Mouse (Mus musculus): Measurements from ENCODE around the gene Hdgfl3. TPM values are rescaled to one million over a fixed set of nuclear protein-coding genes. Genes with fewer than 3 reads are reported as not detected.

Gene Hdgfl3
- total and polyA plus RNA-seq, 3 experiments: 4.7 to 11.9 (median 7.1) TPM

DNA sequence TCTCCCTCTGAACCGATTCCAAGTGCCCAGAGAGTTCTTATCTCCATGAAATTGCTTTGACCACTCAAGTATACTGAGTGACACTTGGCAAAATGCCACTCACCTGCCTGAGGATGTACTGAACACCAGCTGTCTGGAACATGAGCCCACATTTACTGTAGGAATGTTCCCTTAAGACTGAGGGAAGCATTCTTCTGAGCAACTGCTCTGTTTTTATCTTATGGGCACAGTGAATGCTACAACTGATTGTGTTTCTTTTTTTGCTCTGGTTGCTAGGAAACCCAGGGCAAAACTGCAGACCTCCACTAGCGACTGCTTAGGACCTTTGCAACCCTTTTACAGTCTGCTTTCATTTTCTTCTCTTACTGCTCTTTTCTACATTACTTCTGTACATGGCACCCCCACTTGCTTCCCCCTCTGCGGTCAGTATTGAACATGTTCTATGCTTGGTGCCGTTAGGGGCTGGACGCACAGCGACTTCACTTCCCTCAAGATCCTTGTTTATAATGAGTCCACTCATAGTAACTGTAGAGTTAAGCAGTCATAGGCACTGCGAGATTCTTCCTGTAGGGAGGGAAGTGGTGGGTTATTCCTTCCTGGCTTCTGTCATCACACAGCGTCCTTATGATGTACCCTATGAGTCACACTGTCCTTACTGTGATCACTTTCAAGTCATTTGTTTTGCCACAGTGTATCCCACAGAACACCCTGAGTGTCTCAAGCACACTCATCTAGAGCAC, 79.5 kb downstream of the Hdgfl3 start:
- DNase-seq: peak; percentile 39

DNA sequence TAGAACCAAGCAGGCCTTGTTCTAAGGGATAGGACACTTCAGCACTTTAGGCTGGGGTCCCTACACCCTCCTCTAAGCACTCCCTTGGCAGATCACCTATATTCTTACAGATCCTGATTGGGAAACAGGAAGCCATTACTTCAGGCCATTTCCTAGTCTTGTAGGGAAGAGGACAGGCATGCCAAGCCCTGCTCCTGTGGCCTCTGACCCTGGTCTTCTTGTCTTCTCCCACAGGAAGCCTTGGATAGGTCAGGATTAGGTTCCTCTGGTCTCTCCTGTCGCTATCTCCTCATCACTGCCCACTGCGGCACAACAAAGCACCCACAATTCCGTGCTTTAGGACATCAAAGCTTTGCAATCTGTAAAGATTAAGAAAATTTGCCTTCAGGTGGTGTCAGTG, 82.6 kb downstream of the Hdgfl3 start:
- DNase-seq: no peak

GRCm38 (mm10) chr7:81850171-81850570, 84.1 kb downstream of the Hdgfl3 start:
- no peak for DNase-seq

- no peak for DNase-seq
These were observed 84.6 kb downstream of the Hdgfl3 start for GRCm38 (mm10) chr7:81849633-81850032.

DNA sequence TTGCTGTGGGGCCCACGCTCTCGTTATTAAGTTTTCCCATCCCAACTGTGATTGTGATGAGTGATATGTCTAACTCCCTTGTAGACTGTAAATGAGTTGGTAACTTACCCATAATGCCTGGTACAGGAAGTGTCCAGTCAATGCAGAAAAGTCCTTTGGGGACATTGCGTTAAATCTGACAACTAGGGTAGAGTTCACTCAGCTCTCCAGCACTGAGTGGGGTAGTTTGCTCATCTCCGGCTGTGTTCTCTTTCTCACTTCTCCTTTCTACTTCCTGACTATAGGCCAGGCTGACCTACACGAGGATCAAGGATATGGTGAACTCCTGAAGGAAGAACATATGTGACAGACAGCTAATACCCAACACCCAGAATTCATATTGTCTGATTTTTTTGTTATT, 85.1 kb downstream of the Hdgfl3 start:
- no peak for DNase-seq

- no peak for DNase-seq
These were observed 86.5 kb downstream of the Hdgfl3 start for GRCm38 (mm10) chr7:81847777-81848176.

- DNase-seq: no peak
These were observed 87.3 kb downstream of the Hdgfl3 start for GRCm38 (mm10) chr7:81847010-81847409.

DNA sequence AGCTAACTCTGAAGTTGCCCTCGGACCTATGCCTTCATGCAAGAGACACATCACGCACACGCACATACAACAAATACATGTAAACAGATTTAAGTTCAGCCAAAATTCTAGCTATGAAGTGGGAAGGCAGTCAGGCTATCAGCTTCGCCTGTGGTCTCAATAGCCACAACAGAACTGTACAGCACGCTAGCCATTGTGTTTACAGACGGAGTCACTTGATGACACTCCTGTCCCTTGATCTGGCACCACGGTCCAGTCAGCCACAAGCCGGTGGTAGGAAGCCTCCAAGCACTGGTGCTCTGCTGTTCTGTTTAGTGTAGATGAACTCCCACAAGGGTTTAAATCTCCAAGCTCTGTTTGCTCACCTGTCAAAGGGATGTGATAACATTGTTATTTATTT, 88.3 kb downstream of the Hdgfl3 start:
- no peak for DNase-seq

DNA sequence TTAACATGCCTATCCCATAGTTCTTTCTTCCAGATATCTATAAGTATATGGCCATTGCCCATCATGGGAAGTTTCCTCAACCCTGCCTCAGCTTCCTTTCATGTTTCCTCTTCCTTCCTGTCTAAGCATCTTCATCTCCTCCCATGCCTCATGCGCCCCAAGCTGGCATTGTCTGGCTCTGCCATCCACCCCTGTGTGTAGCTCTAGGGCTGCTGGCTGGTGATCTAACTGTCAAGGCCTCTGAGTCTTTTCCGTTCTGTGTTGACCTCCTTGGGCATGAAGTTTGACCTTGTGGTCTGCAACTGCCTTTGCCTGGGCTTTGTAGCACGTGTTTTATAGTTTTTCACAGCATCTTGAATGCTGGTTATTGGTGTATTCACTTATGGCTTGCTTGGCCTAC, 89.0 kb downstream of the Hdgfl3 start:
- DNase-seq: peak; percentile 44

DNA sequence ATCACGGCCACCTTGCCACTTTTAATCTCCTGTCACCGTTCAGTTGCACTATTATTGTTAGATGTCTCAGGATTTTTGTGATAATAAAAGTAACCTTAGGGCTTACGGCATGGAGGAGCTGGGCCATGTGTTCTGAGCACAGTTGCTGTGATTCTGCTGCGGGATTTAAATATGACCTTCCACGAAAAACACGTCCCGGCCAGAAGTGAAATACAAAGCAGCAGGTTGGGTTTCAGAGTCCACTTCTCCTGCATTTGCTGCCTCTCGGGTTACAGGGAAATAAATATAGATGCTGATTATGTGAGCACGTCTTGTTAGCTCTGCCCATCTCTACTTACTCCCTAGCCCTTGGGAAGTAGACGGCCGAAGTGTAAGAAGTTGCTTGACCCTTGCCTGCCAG, 89.5 kb downstream of the Hdgfl3 start:
- no peak for DNase-seq

- DNase-seq: no peak
These were observed 90.4 kb downstream of the Hdgfl3 start for GRCm38 (mm10) chr7:81843903-81844302.

- DNase-seq: no peak
These were observed 91.3 kb downstream of the Hdgfl3 start for GRCm38 (mm10) chr7:81842998-81843397.

- no peak for DNase-seq
These were observed 92.1 kb downstream of the Hdgfl3 start for GRCm38 (mm10) chr7:81842141-81842540.

DNA sequence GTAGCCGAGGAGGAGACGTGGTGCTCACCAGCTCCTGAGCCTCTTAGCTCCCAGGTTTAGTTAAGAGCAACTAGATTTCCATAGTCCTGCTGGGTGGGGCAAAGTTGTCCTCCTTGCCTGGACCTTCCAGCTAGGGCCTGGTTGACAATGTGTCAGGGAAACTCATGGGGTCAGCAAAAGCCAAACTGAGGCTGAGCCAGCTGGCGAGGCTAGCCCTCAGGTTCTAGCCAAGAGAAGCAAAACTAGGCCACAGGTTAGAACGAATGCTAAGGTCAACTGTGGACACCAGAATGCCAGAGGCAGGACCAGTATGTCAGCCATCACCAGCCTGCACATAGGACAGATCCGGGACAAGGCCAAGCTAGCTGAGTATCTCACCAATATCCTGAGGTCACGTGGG, 92.8 kb downstream of the Hdgfl3 start:
- peak; percentile 53 for DNase-seq

- DNase-seq: no peak
These were observed 93.6 kb downstream of the Hdgfl3 start for GRCm38 (mm10) chr7:81840661-81841181.

DNA sequence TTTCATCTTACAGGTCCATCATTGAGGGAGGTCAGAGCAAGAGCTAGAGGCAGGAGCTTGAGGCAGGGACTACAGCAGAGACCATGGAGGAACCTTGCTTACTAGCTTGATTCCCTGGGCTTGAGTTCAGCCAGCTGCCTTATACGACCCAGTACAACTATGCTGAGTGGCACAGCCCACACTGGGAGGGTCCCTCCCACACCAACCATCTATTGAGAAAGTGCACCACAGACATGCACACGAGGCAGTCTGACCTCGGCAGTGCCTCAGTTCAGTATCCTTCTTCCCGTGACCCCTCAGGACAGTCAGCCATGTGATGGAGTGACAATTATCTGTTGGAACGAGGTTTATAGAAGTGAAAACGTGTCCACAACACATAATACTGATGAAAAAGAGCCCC, 94.5 kb downstream of the Hdgfl3 start:
- DNase-seq: no peak

DNA sequence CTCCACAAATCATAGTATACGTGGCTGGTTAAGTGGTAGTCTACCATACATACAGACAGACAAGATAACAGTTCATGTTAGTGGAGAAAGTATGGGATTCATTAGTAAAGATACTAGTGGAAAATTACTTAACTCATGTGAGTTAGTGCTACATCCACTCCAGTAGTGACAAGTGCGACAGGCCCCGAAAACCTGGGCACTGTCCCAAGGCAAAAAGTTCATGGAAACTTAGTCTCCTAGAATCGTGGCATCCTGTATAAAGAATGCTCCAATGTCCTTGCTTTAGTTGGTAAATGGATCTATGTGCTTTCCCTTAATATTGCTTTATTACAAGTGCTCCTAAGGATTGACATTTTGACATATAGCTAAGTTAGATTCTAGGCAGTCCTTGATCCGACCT, 96.5 kb downstream of the Hdgfl3 start:
- DNase-seq: peak; percentile 62

DNA sequence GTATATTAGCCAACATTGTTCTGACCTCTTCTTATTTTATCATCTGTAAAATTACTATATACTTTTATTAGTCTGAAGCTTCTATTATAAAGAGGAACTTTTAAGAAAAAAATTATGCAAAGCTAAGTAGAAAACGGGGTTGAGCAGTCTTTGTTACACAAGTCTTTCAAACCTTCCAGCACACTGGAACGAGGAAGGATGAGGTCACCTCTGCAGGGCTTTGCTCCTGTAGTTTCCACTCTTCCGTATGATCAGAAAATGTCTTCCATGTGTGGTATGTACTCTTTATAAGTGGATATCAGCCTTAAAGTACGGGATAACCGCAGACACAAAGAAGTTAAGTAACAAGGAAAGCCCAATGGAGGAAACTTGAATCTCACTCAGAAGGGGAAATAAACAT, 98.8 kb downstream of the Hdgfl3 start:
- no peak for DNase-seq

DNA sequence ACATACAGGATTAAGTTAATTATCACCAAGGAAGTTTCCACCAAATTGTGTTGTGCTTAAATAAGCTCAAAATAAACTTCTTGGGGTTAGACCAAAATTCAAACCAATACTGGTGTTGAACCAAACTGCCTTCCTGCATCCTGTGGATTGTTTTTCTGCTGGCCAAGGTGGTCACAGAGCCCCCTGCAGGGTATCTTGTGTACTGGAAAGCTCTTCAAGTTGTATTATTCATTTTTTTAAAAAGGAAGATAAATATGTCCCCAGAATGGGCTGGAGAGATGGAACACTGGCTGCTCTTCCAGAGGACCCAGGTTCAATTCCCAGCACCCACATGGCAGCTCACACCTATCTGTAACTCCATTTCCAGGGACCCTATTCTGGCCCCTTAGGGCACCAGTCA, 99.4 kb downstream of the Hdgfl3 start:
- DNase-seq: no peak

Other genes with a start within 250 kb of the Hdgfl3 start
- gene Homer2, start 226.9 kb downstream of the Hdgfl3 start, total RNA-seq (2021): 1 to 10 TPM; 3.6 to 6.7 TPM
- 0.58 and 0.75 TPM in 2 replicates for gene Homer2, start 226.9 kb downstream of the Hdgfl3 start, polyA plus RNA-seq (2012; rRNA removed)
- 10 to 100 TPM; 36.6 to 50.2 TPM for gene Ramac, start 171.5 kb downstream of the Hdgfl3 start, total RNA-seq (2021)
- gene Ramac, start 171.5 kb downstream of the Hdgfl3 start, polyA plus RNA-seq (2012; rRNA removed): 2.7 and 4.5 TPM in 2 replicates
- 10 to 100 TPM; 35.1 to 35.8 TPM for gene 3110040N11Rik, start 145.0 kb downstream of the Hdgfl3 start, total RNA-seq (2021)
- 15.7 and 19.3 TPM in 2 replicates for gene 3110040N11Rik, start 145.0 kb downstream of the Hdgfl3 start, polyA plus RNA-seq (2012; rRNA removed)
- 100 to 1,000 TPM; 118 to 159 TPM for gene Btbd1, start 105.0 kb downstream of the Hdgfl3 start, total RNA-seq (2021)
- 65.2 and 71.1 TPM in 2 replicates for gene Btbd1, start 105.0 kb downstream of the Hdgfl3 start, polyA plus RNA-seq (2012; rRNA removed)
- not detected for gene Gm10160, start 78.7 kb downstream of the Hdgfl3 start, total RNA-seq (2021)
- not detected in 2 replicates for gene Gm10160, start 78.7 kb downstream of the Hdgfl3 start, polyA plus RNA-seq (2012; rRNA removed)
- 10 to 100 TPM; 13.5 to 17.2 TPM for gene Tm6sf1, start 75.5 kb downstream of the Hdgfl3 start, total RNA-seq (2021)
- gene Tm6sf1, start 75.5 kb downstream of the Hdgfl3 start, polyA plus RNA-seq (2012; rRNA removed): 29.5 and 37.4 TPM in 2 replicates
- gene Bnc1, start 57.8 kb upstream of the Hdgfl3 start, total RNA-seq (2021): 1 to 10 TPM in 1 of 2 experiments, under 1 TPM in 1; 0.84 to 1.2 TPM
- 0.03 and 0.10 TPM in 2 replicates for gene Bnc1, start 57.8 kb upstream of the Hdgfl3 start, polyA plus RNA-seq (2012; rRNA removed)
- gene Sh3gl3, start 239.4 kb upstream of the Hdgfl3 start, total RNA-seq (2021): 1 to 10 TPM; 5.8 to 7.9 TPM
- 0.49 and 0.70 TPM in 2 replicates for gene Sh3gl3, start 239.4 kb upstream of the Hdgfl3 start, polyA plus RNA-seq (2012; rRNA removed)